Mouse (Mus musculus): ENCODE results near the gene Fyn. TPM values are rescaled to one million over a fixed set of nuclear protein-coding genes. Genes with fewer than 3 reads are reported as not detected.

The Fyn gene
- total and polyA plus RNA-seq, 2 experiments from 2014 or later, result 10.8 to 24.1 TPM

DNA sequence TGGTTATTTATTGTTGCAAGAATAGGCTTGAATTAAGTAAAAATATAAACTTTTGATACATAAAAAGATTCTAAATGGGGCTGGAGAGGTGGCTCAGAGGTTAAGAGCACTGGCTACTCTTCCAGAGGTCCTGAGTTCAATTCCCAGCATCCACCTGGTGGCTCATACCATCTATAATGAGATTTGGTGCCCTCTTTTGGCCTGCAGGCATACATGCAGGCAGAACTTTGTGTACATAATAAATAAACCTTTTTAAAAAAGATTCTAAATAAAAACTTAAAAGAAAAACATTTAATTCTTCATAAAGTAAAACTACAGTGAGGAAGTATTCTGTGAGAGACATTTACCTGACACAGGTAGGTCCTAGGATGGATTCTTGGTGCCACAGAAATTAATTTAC lies 73.0 kb downstream of the Fyn start:
- H3K27me3 ChIP-seq (ENCODE audit: control insufficient read depth, insufficient read depth, low read length), result no peaks in the 10 kb centered on the region
- no peaks in the 10 kb centered on the region for H3K4me1 ChIP-seq (ENCODE audit: control insufficient read depth, insufficient read depth)
- H3K4me2 ChIP-seq (ENCODE audit: low read depth, low read length), result no peak overlapping the region
- ATAC-seq (ENCODE audit: insufficient read depth, low read depth) (no peak), DNase-seq (ENCODE audit: low spot score) (no peak)
- H3K27ac ChIP-seq (ENCODE audit: low read depth), result no peak overlapping the region
- TF ChIP-seq EP300 (IDR thresholded peaks at IDR 0.05; ENCODE audit: low read depth), result no peak
- no peak for TF ChIP-seq CTCF (IDR thresholded peaks at IDR 0.05; ENCODE audit: low read depth)
- H3K4me3 ChIP-seq (ENCODE audit: low read depth, low read length), result no peak overlapping the region
- H3K9ac ChIP-seq (replicated peaks; ENCODE audit: low read depth, low read length), result no peak overlapping the region
- no peaks in the 10 kb centered on the region for H3K36me3 ChIP-seq (replicated peaks; ENCODE audit: control insufficient read depth, insufficient read depth, low read length)
- no peaks in the 10 kb centered on the region for H3K9me3 ChIP-seq (replicated peaks; ENCODE audit: control insufficient read depth, low read length)

- Histone ChIP-seq H3K9me3 (replicated peaks; ENCODE audit: control insufficient read depth, low read length) (no peaks in the 10 kb centered on the region), H3K4me3 (ENCODE audit: low read depth, low read length) (no peak overlapping the region), H3K27me3 (ENCODE audit: control insufficient read depth, insufficient read depth, low read length) (no peaks in the 10 kb centered on the region), H3K27ac (ENCODE audit: low read depth) (no peak overlapping the region), H3K4me2 (ENCODE audit: low read depth, low read length) (no peak overlapping the region), H3K4me1 (ENCODE audit: control insufficient read depth, insufficient read depth) (no peaks in the 10 kb centered on the region), H3K36me3 (replicated peaks; ENCODE audit: control insufficient read depth, insufficient read depth, low read length) (no peaks in the 10 kb centered on the region), H3K9ac (replicated peaks; ENCODE audit: low read depth, low read length) (no peak overlapping the region)
- ATAC-seq (ENCODE audit: insufficient read depth, low read depth) (no peak), DNase-seq (ENCODE audit: low spot score) (no peak)
- WGBS, result 60% methylated on average over 2 of the region's 2 CpGs
- TF ChIP-seq EP300 (IDR thresholded peaks at IDR 0.05; ENCODE audit: low read depth) (no peak), CTCF (IDR thresholded peaks at IDR 0.05; ENCODE audit: low read depth) (no peak)
Measured at GRCm38 (mm10) chr10:39443122-39443521, 74.5 kb downstream of the Fyn start.

DNA sequence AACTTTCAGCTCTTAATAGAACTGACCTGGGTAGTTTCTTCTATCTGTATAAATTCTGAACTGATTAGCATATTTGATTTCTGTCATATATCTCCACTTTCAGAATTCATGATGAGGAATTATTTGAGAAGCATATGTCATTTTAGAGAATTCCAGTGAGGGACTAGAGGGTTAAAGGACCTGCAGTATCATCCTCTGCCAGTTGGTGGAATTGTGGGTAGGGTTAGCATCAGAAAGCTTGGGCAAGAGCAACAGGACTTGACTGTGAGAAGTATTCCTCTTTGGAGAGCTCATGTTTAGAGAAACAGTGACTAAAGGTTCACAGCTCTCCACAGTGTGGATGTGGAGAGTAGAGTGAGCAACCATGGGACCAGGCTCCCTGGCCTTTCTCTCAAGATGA lies 75.3 kb downstream of the Fyn start:
- H3K36me3 ChIP-seq (replicated peaks; ENCODE audit: control insufficient read depth, insufficient read depth, low read length), result no peaks in the 10 kb centered on the region
- H3K4me3 ChIP-seq (ENCODE audit: low read depth, low read length), result no peak overlapping the region
- no peaks in the 10 kb centered on the region for H3K9me3 ChIP-seq (replicated peaks; ENCODE audit: control insufficient read depth, low read length)
- H3K27ac ChIP-seq (ENCODE audit: low read depth), result no peak overlapping the region
- no peak for TF ChIP-seq EP300 (IDR thresholded peaks at IDR 0.05; ENCODE audit: low read depth)
- peak; percentile 39 for TF ChIP-seq CTCF (IDR thresholded peaks at IDR 0.05; ENCODE audit: low read depth)
- H3K27me3 ChIP-seq (ENCODE audit: control insufficient read depth, insufficient read depth, low read length), result no peaks in the 10 kb centered on the region
- no peak overlapping the region for H3K9ac ChIP-seq (replicated peaks; ENCODE audit: low read depth, low read length)
- 0 out of 2 replicates have a peak, but pooled peaks cover under 1% of the 10 kb centered on the region for H3K4me1 ChIP-seq (ENCODE audit: control insufficient read depth, insufficient read depth)
- DNase-seq (ENCODE audit: low spot score) (no peak), ATAC-seq (ENCODE audit: insufficient read depth, low read depth) (no peak)
- H3K4me2 ChIP-seq (ENCODE audit: low read depth, low read length), result no peak overlapping the region

GRCm38 (mm10) chr10:39445870-39446269 lies 77.2 kb downstream of the Fyn start:
- Histone ChIP-seq H3K9me3 (replicated peaks; ENCODE audit: control insufficient read depth, low read length) (no peaks in the 10 kb centered on the region), H3K4me3 (ENCODE audit: low read depth, low read length) (no peak overlapping the region), H3K9ac (replicated peaks; ENCODE audit: low read depth, low read length) (no peak overlapping the region), H3K27ac (ENCODE audit: low read depth) (no peak overlapping the region), H3K4me1 (ENCODE audit: control insufficient read depth, insufficient read depth) (peaks cover 16% of the 10 kb centered on the region; the same call in 1 of the 2 replicates), H3K4me2 (ENCODE audit: low read depth, low read length) (no peak overlapping the region), H3K36me3 (replicated peaks; ENCODE audit: control insufficient read depth, insufficient read depth, low read length) (no peaks in the 10 kb centered on the region), H3K27me3 (ENCODE audit: control insufficient read depth, insufficient read depth, low read length) (no peaks in the 10 kb centered on the region)
- ATAC-seq (ENCODE audit: insufficient read depth, low read depth) (no peak), DNase-seq (ENCODE audit: low spot score) (no peak)
- no peak for TF ChIP-seq CTCF (IDR thresholded peaks at IDR 0.05; ENCODE audit: low read depth)
- TF ChIP-seq EP300 (IDR thresholded peaks at IDR 0.05; ENCODE audit: low read depth), result no peak
- WGBS, result 88% methylated on average over 11 of the region's 11 CpGs

GRCm38 (mm10) chr10:39446706-39447105 lies 78.1 kb downstream of the Fyn start:
- no peak overlapping the region for H3K4me3 ChIP-seq (ENCODE audit: low read depth, low read length)
- WGBS, result 90% methylated on average over 5 of the region's 5 CpGs
- no peaks in the 10 kb centered on the region for H3K9me3 ChIP-seq (replicated peaks; ENCODE audit: control insufficient read depth, low read length)
- H3K4me2 ChIP-seq (ENCODE audit: low read depth, low read length), result no peak overlapping the region
- no peak overlapping the region for H3K27ac ChIP-seq (ENCODE audit: low read depth)
- no peaks in the 10 kb centered on the region for H3K36me3 ChIP-seq (replicated peaks; ENCODE audit: control insufficient read depth, insufficient read depth, low read length)
- ATAC-seq (ENCODE audit: insufficient read depth, low read depth), result no peak
- no peaks in the 10 kb centered on the region for H3K27me3 ChIP-seq (ENCODE audit: control insufficient read depth, insufficient read depth, low read length)
- H3K4me1 ChIP-seq (ENCODE audit: control insufficient read depth, insufficient read depth), result peaks cover 21% of the 10 kb centered on the region
- no peak for DNase-seq (ENCODE audit: low spot score)
- TF ChIP-seq EP300 (IDR thresholded peaks at IDR 0.05; ENCODE audit: low read depth) (no peak), CTCF (IDR thresholded peaks at IDR 0.05; ENCODE audit: low read depth) (no peak)
- H3K9ac ChIP-seq (replicated peaks; ENCODE audit: low read depth, low read length), result no peak overlapping the region

- no peak for TF ChIP-seq CTCF (IDR thresholded peaks at IDR 0.05; ENCODE audit: low read depth)
- TF ChIP-seq EP300 (IDR thresholded peaks at IDR 0.05; ENCODE audit: low read depth), result no peak
- Histone ChIP-seq H3K4me3 (ENCODE audit: low read depth, low read length) (no peak overlapping the region), H3K4me1 (ENCODE audit: control insufficient read depth, insufficient read depth) (peaks cover 31% of the 10 kb centered on the region), H3K27ac (ENCODE audit: low read depth) (peak overlapping the region; percentile 15), H3K9ac (replicated peaks; ENCODE audit: low read depth, low read length) (no peak overlapping the region), H3K9me3 (replicated peaks; ENCODE audit: control insufficient read depth, low read length) (no peaks in the 10 kb centered on the region), H3K4me2 (ENCODE audit: low read depth, low read length) (no peak overlapping the region), H3K36me3 (replicated peaks; ENCODE audit: control insufficient read depth, insufficient read depth, low read length) (no peaks in the 10 kb centered on the region), H3K27me3 (ENCODE audit: control insufficient read depth, insufficient read depth, low read length) (no peaks in the 10 kb centered on the region)
- ATAC-seq (ENCODE audit: insufficient read depth, low read depth), result no peak; the same call in 1 of the 2 replicates
- DNase-seq (ENCODE audit: low spot score), result no peak
- WGBS, result 51% methylated on average over 4 of the region's 4 CpGs
Measured at GRCm38 (mm10) chr10:39449179-39449578, 80.5 kb downstream of the Fyn start.
